Mouse (Mus musculus) cerebellum, adult 9-11 months (tissue): ENCODE measurements around the gene Tmem245.

Experiments
- DNase-seq: peaks from one replicate; pipeline ENCODE4 v3.0.0; 2022

Tmem245 gene

DNA sequence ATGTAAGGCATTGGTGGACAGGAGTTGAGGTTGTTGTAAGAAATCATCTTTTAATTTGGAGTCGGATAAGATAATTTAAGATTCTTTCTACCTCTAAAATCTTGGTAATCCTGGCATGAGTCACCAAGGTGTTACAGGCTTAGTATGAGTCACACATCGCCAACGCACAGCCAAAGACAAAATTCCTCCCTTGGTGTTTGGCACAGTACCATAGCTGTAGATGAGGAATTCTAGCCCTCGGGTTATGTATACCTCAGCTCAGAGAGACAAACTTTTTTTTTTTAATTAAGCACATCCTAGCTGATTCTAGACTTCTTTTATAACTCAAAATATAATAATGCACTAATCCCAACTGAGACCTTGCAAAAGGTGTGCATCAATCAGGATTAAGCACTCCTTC is 83.2 kb downstream of the Tmem245 start:
- DNase-seq: peak; percentile 51

DNA sequence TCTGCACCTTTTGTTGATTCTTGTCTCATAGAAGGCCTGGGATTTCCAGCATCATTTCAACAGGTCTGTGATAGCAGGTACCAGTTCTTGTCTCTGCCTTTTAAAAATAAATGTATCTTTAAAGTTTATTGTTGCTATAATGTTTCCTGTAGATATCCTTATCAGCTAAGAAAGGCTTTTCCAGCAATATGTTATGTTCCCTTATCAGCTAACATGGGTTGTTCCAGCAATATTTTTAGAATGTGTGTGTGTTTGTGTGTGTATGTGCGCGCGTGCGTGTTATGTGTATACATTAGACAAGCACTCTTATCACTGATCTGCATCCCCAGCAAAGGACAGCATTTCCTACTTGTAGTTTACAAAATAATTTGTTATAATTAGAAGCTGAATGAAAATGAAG is 85.7 kb downstream of the Tmem245 start:
- DNase-seq: no peak

DNA sequence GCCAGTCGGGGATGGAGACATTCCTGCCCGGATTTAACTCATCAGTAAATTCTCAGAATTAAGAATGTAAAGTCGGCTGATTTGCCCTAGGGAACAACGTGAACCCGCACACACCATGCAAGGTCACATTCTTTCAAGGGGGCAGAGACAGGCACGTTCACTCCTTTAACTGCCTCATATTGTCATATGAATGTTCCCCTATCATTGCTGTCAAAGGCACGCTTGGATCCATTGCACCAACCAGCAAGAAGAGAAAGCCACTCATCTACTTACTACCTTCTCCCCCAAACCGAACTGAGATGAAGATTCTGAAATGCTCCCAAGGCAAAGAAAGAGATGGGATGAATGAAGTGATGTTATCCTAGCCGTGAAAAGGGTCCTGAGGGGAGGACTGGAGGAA is 88.5 kb downstream of the Tmem245 start:
- no peak for DNase-seq

DNA sequence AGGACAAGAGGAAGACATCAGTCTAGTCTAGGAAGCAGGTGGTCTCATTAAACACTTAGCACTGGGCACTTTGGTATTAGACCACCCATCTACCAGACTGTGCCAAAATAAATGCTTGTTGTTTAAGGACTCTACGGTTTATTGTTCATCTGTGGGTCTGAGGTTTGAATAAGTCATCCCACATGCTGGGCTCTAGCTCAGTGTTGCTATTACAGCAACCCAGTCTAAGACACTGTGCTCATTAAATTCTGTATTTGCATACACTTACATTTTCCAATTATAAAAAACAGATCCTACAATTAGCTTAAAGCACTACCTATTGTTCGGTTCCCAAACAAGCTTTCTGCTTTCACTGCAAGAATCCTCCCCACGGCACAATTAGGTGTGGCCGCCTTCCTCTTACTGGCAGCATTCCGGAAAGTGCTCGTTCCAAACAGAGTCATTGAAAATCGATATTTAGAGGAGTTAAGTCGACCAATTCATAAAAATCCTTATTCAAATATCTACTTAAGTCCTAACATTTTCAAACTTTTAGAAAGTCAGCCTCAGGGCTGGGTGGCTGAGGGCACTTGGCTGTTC is 90.8 kb downstream of the Tmem245 start:
- DNase-seq: no peak

DNA sequence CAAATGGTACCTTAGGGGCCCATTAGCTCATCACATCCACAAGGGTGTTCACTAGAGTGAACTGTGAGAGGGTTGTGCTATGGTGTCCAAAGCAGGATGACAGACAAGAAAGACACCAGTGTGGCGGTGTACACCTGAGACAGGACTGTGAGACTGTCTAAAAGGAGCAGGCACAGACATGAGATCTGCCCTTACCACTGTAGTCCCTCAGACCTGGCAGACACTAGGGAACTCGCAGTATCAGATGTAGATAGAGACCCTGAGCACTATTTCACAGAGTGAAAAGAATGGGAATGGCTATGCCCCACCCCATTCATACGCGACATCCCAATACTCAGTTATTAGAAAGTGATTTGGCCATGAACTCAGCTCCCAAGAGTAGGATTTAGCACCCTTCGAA is 91.3 kb downstream of the Tmem245 start:
- no peak for DNase-seq

DNA sequence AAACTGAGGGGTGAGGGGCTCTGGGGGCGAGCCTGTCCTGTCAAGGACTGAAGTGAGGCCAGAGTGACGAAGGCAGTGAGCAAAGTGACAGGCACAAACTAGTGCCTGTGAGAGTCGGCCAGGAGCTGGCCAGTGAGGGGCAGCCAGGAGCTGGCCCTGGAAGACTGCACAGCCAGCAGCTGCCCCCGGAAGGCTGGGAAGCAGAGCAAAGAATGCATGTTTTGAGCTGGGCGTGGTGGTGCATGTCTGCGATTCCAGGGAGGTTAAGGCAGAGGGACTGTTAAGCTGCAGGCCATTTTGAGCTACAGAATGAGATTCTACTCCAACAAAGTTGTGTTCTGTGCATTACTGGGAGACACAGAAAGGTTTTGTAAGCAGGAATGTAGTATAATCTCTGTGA is 96.5 kb downstream of the Tmem245 start:
- no peak for DNase-seq

DNA sequence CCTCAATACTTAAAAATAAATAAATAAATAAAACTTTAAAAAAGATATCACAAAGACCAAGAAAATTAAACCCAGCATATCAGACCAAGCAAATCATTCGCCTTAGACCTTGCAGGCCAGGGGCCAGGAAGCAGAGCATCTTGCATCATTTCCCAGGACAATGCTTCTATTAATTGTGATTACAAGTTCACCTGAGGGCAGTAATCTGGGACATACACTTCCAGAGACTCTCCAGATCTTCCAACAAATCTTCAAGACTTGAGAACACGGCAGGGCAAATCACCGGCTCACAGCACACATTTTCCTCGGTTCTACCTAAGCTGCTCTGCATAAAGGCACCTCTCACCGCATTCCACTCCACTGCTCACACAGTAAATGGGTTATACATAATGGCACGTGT is 99.2 kb downstream of the Tmem245 start:
- no peak for DNase-seq

DNA sequence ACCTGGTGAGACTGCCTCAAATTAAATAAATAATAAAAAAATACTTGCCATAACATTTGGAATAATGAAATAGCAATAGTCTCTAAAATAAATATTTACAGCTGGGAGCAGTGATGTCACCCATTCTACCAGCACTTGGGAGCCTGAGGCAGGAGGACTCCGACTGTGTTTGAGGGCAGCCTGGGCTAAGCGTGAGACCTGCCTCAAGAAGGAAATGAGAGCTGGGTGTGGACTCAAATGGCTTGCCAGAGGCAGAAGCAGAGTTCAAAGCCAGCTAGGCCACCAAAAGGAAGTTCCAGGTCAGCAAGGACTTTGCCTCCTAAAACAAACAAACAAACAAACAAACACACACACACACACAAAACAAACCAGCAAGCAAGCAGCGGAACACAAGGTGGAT is 99.8 kb downstream of the Tmem245 start:
- no peak for DNase-seq

DNA sequence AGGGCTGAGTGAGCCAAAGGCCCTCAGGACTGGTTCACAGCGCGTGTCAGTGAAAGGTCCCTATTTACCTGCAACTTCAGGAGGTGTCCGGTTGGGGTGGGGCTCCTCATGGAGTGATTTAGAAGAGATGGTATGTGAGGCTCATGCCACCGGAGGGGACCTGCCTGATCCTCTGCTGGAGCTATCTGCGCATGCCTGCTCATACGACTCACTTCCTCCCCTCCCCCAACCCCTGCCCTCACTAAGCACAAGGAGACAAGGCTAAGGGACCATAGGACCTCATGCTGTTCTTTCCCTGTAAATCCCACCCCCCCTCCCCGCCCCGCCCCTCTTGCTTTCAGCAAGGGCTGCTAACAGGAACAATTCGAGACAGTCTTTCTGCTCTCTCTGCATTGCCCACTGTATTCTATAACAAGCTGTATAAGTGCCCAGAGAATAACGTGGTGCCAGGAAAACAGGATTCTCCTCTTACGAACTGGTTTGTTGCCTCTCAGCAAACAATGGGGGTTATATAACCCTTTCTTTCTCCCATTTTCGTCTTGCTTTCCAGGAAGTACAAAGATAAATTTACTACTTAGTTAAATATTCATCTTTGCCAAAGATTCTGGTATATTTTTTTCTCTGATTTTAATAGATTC is 101.2 kb downstream of the Tmem245 start:
- no peak for DNase-seq

DNA sequence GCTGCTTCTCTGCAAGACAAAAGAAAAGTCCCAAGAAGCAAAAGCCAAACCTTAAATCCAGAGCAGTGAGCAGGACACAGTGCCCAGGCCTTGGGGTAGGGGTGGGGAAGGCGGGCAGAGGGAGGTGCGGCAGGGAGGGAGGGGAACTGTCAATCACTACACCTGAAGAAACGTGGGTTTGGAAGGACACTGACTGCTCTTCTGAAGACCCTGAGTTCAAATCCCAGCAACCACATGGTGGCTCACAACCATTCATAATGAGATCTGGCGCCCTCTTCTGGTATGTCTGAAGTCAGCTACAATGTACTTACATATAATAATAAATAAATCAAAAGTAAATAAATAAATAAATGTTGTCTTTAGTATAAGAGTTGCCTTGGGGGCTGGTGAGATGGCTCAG is 102.3 kb downstream of the Tmem245 start:
- DNase-seq: no peak

DNA sequence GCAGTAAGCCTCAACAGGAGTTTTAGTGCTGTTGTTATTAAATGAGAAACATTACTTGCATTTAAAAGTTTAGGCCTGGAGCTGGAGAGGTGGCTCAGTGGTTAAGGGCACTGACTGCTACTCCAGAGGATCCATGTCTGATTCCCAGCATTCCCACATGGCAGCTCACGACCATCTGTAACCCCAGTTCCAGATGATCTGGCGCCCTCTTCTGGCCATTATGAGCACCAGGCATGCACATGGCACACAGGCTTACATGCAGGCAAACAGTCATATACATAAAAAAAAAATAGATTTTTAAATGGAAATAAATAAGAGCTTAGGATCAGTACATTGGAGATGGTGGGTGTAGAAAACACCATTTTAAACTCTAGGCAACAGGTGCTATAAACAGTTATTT is 103.3 kb downstream of the Tmem245 start:
- DNase-seq: no peak

DNA sequence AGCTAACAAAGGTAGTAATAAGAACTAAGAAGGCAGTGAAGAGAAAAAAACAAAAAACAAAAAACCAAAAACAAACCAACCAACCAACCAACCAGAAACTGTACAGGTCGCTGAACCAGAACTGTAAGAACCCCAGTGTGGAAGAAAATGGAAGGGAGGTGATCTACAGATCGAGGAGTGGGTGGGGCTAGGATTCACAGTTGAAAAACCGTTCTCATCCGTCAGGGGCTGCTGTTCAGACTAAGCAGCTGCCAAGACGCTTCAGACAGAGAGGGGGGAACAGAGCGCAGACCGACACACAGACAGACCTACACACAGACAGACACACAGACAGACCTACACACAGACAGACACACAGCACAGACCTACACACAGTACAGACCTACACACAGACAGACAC is 104.7 kb downstream of the Tmem245 start:
- DNase-seq: no peak

DNA sequence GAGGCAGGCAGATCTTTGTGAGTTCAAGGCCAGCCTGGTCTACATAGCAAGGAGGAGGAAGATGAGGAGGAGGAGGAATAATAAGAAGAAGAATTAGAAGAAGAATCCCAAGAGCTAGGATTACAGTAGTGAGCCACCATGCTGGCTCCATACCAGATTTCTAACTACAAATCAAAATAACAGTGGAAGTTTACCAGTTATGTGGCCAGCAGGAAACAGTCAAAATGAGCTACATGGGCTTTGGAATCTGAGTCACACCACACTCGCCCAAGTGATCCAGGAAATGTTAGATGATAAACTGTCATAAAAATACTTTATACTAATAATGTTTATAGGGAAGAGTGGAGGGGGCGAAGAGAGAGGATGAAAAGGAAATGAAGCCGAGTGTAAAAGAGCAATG is 106.9 kb downstream of the Tmem245 start:
- no peak for DNase-seq

DNA sequence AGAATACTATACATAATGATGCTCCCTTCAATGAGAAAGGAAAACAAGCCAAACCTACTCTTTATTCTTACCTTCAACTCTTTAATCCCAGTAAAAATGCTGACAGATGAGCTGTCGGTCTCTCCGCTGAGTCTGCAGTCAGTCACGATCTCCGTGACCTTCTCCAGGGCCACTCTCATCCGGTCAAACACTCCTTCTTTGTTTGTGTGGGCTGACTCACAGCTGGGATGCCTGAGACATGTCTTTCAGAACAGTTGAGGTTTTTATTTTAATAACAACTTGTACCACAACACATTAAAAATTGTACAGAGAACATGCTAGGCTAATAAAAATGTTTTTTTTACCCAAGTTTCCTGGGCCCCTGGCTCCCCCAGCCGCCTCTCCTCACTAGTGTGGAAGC is 109.6 kb downstream of the Tmem245 start:
- DNase-seq: no peak

DNA sequence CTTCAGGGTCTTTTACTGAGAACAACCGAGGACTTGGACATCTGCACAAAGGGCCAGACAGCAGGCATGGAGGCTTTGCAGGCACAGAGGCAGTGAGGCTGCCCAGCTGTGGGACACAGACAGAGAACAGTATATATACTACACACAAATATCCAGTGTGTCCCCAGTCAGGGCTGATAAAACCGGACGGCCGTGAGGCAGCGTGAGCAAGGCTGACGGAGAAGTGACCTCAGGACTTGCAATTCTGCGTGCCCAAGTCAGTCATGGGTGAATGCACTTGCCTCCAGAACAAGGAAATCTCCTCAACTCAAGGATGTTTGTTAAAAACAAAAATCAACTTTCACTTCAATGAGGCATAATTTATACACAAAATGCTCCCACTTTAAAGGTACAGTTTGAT is 115.2 kb downstream of the Tmem245 start:
- DNase-seq: no peak

DNA sequence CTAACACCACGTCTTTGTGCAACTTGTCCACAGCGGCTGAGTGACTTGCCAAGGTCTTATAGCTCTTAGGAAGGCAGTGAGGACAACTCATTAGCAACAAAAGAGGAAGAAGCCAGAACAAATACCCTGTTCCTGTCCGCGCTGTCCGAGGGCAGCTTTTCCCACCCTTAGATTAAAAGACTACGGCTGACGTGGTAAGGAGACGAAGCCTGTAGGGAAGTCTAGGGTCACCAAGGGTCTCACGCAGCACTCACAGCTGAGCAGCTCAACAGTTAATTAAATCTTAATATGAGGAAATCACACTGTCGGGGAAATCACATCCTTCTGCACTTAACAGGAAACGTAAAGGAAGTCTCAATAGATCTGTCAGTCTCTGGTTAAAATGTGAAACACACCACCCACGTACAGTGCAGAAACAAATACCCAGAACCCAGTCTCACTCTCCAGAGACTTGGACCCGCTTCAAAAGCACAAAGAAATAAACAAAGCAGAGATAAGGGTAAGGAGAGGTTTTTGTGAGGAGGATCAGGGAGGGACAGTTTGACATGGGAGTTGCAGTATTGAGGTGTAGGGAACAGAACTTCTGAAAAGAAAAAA is 116.1 kb downstream of the Tmem245 start:
- no peak for DNase-seq

DNA sequence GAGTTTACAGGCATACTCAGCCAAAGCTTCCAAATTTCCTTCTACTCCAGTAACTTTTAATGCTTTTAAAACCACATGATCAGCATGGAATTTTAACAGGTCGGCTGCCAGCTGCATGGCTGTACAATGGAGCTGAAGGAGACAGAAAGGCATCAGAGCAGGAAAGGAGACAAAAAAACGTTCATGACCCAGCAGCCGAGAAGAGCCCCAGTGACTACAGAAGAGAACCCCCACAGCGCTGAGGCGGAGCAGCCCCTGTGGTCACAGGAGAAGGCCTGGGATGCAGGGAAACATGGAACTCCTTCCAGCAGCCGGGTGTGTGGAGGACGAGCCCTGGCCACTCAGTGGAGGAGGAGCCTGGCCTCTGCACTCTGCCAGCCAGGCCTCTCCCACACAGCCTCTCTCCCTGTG is 117.7 kb downstream of the Tmem245 start:
- DNase-seq: no peak

DNA sequence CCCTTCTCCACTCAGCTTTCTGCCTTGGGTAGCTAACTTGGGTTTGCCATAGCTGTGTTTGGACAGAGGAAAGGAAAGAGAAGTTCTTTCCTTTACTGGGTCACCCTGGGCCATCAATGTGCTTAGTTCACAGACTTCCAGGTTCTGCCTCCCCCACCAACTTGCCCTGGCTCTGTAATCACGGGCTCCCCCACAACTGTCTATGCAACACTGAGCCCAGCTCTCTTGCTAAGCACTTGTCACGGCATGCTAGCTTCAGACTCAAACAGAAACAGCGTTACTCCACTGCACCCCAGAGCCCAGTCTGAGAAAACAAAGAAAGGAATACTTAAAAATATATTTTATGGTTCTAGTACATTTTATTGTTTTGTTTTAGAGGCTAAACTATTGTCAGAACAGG is 118.3 kb downstream of the Tmem245 start:
- no peak for DNase-seq

DNA sequence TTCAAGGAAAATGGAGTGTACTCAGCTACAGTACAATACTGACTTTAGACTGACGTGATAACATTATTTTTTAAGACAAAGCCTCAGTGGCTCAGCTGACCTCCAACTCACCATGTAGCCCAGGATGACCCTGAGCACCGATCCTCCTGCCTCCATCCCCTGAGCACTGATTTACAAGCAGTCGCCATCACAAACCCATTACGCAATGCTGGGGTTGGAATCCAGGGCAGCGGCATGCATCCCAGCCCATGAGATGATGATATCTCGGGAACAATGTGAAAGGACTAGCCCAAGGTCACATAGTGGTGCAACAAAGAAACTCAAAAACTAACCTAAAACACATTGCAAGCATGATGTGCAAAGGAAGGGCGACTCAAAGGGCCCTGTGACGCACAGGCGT is 123.0 kb downstream of the Tmem245 start:
- DNase-seq: no peak

DNA sequence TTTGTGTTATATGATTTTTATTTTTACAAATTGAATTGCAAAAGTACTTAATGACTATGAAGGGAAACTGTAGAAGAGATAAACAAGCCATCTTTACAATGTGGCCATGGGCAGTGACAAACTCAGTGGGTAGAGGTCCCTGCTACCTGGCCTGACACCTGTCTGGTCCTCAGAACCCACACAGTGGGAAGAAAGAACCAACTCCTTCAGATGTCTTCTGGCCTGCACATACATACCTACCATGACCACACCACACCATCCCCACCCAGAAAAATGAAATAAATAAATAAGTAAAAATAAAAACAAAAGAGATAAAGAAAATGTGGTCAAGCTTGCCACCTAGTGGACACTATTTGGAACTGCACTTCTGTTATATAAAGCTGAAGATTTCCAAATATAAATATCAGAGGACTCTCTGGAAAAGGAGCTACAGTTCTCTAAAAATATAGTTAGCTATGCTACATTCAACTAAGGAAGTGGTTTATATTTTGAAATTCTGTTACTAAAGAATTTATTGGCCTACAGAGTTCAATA is 127.2 kb downstream of the Tmem245 start:
- no peak for DNase-seq
